Mouse (Mus musculus): ENCODE results near the gene Krt16.
A peak's percentile ranks its signal among the peaks of the same experiment; 100 is the strongest.

DNA sequence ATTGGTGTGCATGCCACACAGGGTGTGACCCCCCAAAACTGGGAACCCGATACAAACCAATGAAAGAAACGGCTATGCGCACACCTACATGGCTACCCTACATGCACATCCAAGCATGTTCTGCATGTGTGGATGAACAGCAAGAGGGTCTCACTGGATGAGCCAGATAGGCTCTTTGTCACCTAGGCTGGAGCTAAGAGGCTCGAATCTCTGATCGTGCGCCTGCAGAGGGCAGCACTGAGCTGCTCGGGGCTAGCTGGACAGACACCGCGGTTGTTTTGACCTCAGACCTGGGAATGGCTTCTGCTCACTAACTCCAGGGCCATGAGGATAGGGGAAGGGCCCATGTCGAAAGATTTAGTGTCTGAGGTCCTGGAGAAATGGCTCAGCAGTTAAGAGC, 33.8 kb upstream of the Krt16 start:
- peak; percentile 64 for TF ChIP-seq CTCF (IDR thresholded peaks at IDR 0.05; ENCODE audit: low read depth, low read length)
- TF ChIP-seq POLR2AphosphoS5 (IDR thresholded peaks at IDR 0.05; ENCODE audit: insufficient replicate concordance, low read depth, low read length), result no peak
